Mouse (Mus musculus) kidney, adult 2 months (tissue): Measurements from ENCODE around the gene Igdcc4.

Experiments
- CTCF ChIP-seq: fragments of 200-500 bp; conservative IDR thresholded peaks from 2 replicates; pipeline ENCODE4 v1.5.1; 2011; ENCODE audit warnings: low read depth, mild to moderate bottlenecking, control low read depth, low read length, moderate library complexity, mixed read lengths; ENCODE audit not compliant: insufficient read depth, insufficient read length
- POLR2A ChIP-seq: fragments of 200-500 bp; IDR thresholded peaks from one replicate; pipeline ENCODE4 v1.6.1; 2011; ENCODE audit warnings: low read depth, low read length, control low read depth

- TF ChIP-seq CTCF: no peak
- no peak for TF ChIP-seq POLR2A
Observed at GRCm38 (mm10) chr9:65086801-65087200, 14.5 kb upstream of the Igdcc4 start.
